Mouse (Mus musculus): ENCODE measurements around the gene Gm5861. TPM values are rescaled to one million over a fixed set of nuclear protein-coding genes. Genes with fewer than 3 reads are reported as not detected.
"Not testable (repeated sequence)": the region's sequence is repeated elsewhere in the genome, so short reads cannot be mapped to it uniquely, and the experiment has no call there.

The Gm5861 gene
- not detected in 2 replicates for polyA plus RNA-seq (2015; fragmentation: Nextera tagmentation; extraction: Ambion mirVana)

DNA sequence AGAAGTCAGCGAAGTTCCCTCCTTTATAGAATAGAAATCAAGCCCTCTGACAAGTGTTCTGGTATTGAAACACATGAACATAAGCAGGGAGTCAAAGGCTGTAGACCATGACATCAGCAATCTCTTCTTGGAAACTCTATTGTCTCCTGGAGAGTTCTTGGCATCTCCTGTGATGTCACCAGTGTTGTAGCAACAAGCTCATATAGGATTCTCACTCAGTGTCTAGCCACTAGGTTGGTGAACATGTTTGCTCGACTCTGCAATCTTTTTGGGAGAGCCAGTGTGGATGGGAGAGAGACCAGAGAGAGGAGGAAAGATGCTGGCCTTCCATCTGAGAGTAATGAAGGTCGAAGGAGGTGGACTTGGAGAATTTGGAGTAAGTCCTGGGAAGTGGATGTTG lies at the start of gene Gm5861:
Gene Gm5861 (plus strand): TSS at position 301 of the 400 bp plus-strand sequence.
- not testable (repeated sequence) for H3K4me3 ChIP-seq (ENCODE audit: low read length); H3K9ac ChIP-seq (replicated peaks; ENCODE audit: low read length); ATAC-seq (ENCODE audit: low FRiP score, low TSS enrichment); H3K4me1 ChIP-seq (ENCODE audit: insufficient read depth, low read length); H3K36me3 ChIP-seq (ENCODE audit: insufficient read depth, low read length); H3K27ac ChIP-seq (ENCODE audit: low read length); H3K27me3 ChIP-seq (ENCODE audit: insufficient read depth, low read length); H3K4me2 ChIP-seq (replicated peaks; ENCODE audit: low read depth, low read length); H3K9me3 ChIP-seq (ENCODE audit: low read length)
- WGBS = 78% methylated on average over 2 of the region's 3 CpGs

DNA sequence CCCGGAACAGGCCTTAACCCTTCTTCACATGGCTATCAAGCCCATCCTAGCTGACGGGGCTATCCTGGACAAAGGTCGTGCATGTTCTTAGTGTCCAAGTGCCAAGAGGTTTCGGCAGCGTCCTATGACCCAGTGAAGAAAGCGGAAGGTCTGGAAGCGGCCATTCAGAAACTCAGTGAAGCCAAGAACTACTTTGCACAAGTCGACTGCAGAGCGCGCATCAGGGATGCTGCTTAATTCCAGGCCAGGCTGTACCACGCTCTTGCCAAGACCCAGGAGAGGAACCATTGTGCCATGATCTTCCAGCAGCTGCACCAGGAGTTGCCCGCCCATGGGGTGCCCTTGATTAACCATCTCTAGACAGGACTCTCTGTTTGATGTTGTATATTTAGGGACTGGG lies 44.8 kb upstream of the Gm5861 start:
- H3K4me1 ChIP-seq (ENCODE audit: insufficient read depth, low read length); H3K4me2 ChIP-seq (replicated peaks; ENCODE audit: low read depth, low read length); H3K9ac ChIP-seq (replicated peaks; ENCODE audit: low read length); H3K4me3 ChIP-seq (ENCODE audit: low read length); H3K27me3 ChIP-seq (ENCODE audit: insufficient read depth, low read length); H3K9me3 ChIP-seq (ENCODE audit: low read length); H3K27ac ChIP-seq (ENCODE audit: low read length); H3K36me3 ChIP-seq (ENCODE audit: insufficient read depth, low read length); ATAC-seq (ENCODE audit: low FRiP score, low TSS enrichment): not testable (repeated sequence)
- WGBS = 96% methylated on average over 12 of the region's 12 CpGs

Other genes with a start within 250 kb of the Gm5861 start
- not detected in 2 replicates for gene Gm8871, start 235.3 kb upstream of the Gm5861 start, polyA plus RNA-seq (2015; fragmentation: Nextera tagmentation; extraction: Ambion mirVana)
- gene Gm8857, start 235.3 kb upstream of the Gm5861 start, polyA plus RNA-seq (2015; fragmentation: Nextera tagmentation; extraction: Ambion mirVana) = not detected in 2 replicates
- gene Gm8879, start 55.4 kb upstream of the Gm5861 start, polyA plus RNA-seq (2015; fragmentation: Nextera tagmentation; extraction: Ambion mirVana) = not detected in 2 replicates
- not detected in 2 replicates for gene Gm8890, start 73.0 kb downstream of the Gm5861 start, polyA plus RNA-seq (2015; fragmentation: Nextera tagmentation; extraction: Ambion mirVana)
- gene Speer1, start 158.4 kb downstream of the Gm5861 start, polyA plus RNA-seq (2015; fragmentation: Nextera tagmentation; extraction: Ambion mirVana) = not detected in 2 replicates
- not detected in 2 replicates for gene Gm8897, start 233.3 kb downstream of the Gm5861 start, polyA plus RNA-seq (2015; fragmentation: Nextera tagmentation; extraction: Ambion mirVana)